Mouse (Mus musculus) myocyte (in vitro differentiated cells): ENCODE measurements around the gene Cyfip1.
A peak's percentile ranks its signal among the peaks of the same experiment; 100 is the strongest.

Experiments used
- E2F4 ChIP-seq: IDR thresholded peaks from one replicate; pipeline ENCODE4 v1.6.1; 2011; ENCODE audit warnings: mild to moderate bottlenecking, control low read depth, moderate library complexity; ENCODE audit not compliant: insufficient read depth
- POLR2A ChIP-seq: IDR thresholded peaks from one replicate; pipeline ENCODE4 v1.6.1; 2011; ENCODE audit warnings: low read depth, mild to moderate bottlenecking, control low read depth, moderate library complexity; ENCODE audit not compliant: insufficient read length

- TF ChIP-seq POLR2A (peak; percentile 98), E2F4 (no peak)
These were observed 47.5 kb upstream of the Cyfip1 start, which contains the start of gene Tubgcp5 for GRCm38 (mm10) chr7:55793952-55794603.
